Mouse (Mus musculus) forebrain, postnatal 0 days (tissue): ENCODE results near the gene Sgce. TPM values are rescaled to one million over a fixed set of nuclear protein-coding genes. Genes with fewer than 3 reads are reported as not detected.

Experiments
- ATAC-seq: fragments of 200-750 bp; cut with Nextera tagmentation; 2 replicates; pipeline ENCODE4 v1.8.0; 2017; ENCODE audit warnings: mild to moderate bottlenecking, moderate library complexity
- DNase-seq: peaks from one replicate; pipeline ENCODE4 v3.0.0-alpha.2; 2015
- H3K27ac ChIP-seq: fragments of 300-500 bp; sonication (generic); 2 replicates; pipeline ENCODE4 v1.5.1; 2014; ENCODE audit warnings: low read depth, mild to moderate bottlenecking, antibody characterized with exemption, low read length, moderate library complexity, mixed read lengths
- H3K27me3 ChIP-seq: fragments of 300-500 bp; sonication (generic); 2 replicates; pipeline ENCODE4 v1.6.1; 2014; ENCODE audit warnings: mild to moderate bottlenecking, low read length, mixed read lengths; ENCODE audit not compliant: insufficient read depth
- H3K36me3 ChIP-seq: fragments of 300-500 bp; sonication (generic); 2 replicates; pipeline ENCODE4 v1.6.1; 2014; ENCODE audit warnings: mild to moderate bottlenecking, moderate library complexity; ENCODE audit not compliant: insufficient read depth
- H3K4me1 ChIP-seq: fragments of 300-500 bp; sonication (generic); 2 replicates; pipeline ENCODE4 v1.6.1; 2014; ENCODE audit warnings: antibody characterized with exemption; ENCODE audit not compliant: insufficient read depth
- H3K4me2 ChIP-seq: fragments of 300-500 bp; sonication (generic); 2 replicates; pipeline ENCODE4 v1.6.1; 2014; ENCODE audit warnings: low read depth, mild to moderate bottlenecking, moderate library complexity
- H3K4me3 ChIP-seq: fragments of 300-500 bp; sonication (generic); 2 replicates; pipeline ENCODE4 v1.5.1; 2014; ENCODE audit warnings: low read depth, low read length, mixed read lengths
- H3K9ac ChIP-seq: fragments of 300-500 bp; sonication (generic); 2 replicates; pipeline ENCODE4 v1.6.1; 2014; ENCODE audit warnings: mild to moderate bottlenecking
- H3K9me3 ChIP-seq: fragments of 300-500 bp; sonication (generic); 2 replicates; pipeline ENCODE4 v1.6.1; 2016; ENCODE audit warnings: low read length
- CTCF ChIP-seq: sonication (generic); IDR thresholded peaks from 2 replicates; pipeline ENCODE4 v1.5.1; 2016; ENCODE audit warnings: antibody characterized with exemption, control low read depth, low read depth
- WGBS: fragments of 180-500 bp; shearing (Covaris S2); extraction: QIAGEN DNeasy Blood & Tissue Kit; methylation state at CpG from one replicate; pipeline ENCODE4 v1.1.7; 2014; 5-methylcytosine and 5-hydroxymethylcytosine counted together
- polyA plus RNA-seq: library from polyadenylated mRNA; unstranded; fragments of >200 nt; fragmentation: Nextera tagmentation; extraction: Ambion mirVana; gene quantifications from 2 replicates; pipeline ENCODE4 v1.2.1, GENCODE M21; 2015
- total RNA-seq: library from RNA; depleted of rRNA; stranded (reverse); fragments of >200 nt; gene quantifications from 2 replicates; pipeline ENCODE4 v1.2.3, GENCODE M21; 2014; rRNA removed

Sgce gene
- total and polyA plus RNA-seq, 2 experiments from 2014 or later, result 39.4 to 44.5 TPM

- Histone ChIP-seq H3K4me1 (no peaks in the 10 kb centered on the region), H3K9me3 (no peaks in the 10 kb centered on the region), H3K27me3 (no peaks in the 10 kb centered on the region), H3K9ac (no peak overlapping the region), H3K4me2 (no peak overlapping the region), H3K27ac (no peak overlapping the region), H3K36me3 (no peaks in the 10 kb centered on the region), H3K4me3 (no peak overlapping the region)
- DNase-seq (peak; percentile 34), ATAC-seq (peak; percentile 23; the same call in 1 of the 2 replicates)
- 0 out of 2 replicates have a peak, but pooled peaks have one; percentile 28 for TF ChIP-seq CTCF
- 76% methylated on average over 8 of the region's 8 CpGs for WGBS
Observed at GRCm38 (mm10) chr6:4652596-4653134, 94.3 kb downstream of the Sgce start.

- TF ChIP-seq CTCF, result no peak
- DNase-seq (no peak), ATAC-seq (no peak)
- H3K9ac ChIP-seq, result no peak overlapping the region
- no peaks in the 10 kb centered on the region for H3K36me3 ChIP-seq
- WGBS, result 84% methylated on average over 3 of the region's 3 CpGs
- H3K9me3 ChIP-seq, result no peaks in the 10 kb centered on the region
- H3K4me1 ChIP-seq, result no peaks in the 10 kb centered on the region
- no peak overlapping the region for H3K27ac ChIP-seq
- no peak overlapping the region for H3K4me2 ChIP-seq
- H3K4me3 ChIP-seq, result no peak overlapping the region
- H3K27me3 ChIP-seq, result no peaks in the 10 kb centered on the region
Observed at GRCm38 (mm10) chr6:4647351-4647750, 99.7 kb downstream of the Sgce start.

- H3K4me2 ChIP-seq, result no peak overlapping the region
Observed at GRCm38 (mm10) chr6:4642068-4642467, 104.9 kb downstream of the Sgce start.

GRCm38 (mm10) chr6:4634804-4635203, 112.2 kb downstream of the Sgce start:
- no peak overlapping the region for H3K9ac ChIP-seq
- H3K4me3 ChIP-seq, result no peak overlapping the region
- no peaks in the 10 kb centered on the region for H3K27me3 ChIP-seq
- ATAC-seq (no peak), DNase-seq (no peak)
- no peak overlapping the region for H3K4me2 ChIP-seq
- H3K36me3 ChIP-seq, result 0 out of 2 replicates have a peak, but pooled peaks cover 3% of the 10 kb centered on the region
- H3K27ac ChIP-seq, result no peak overlapping the region
- no peaks in the 10 kb centered on the region for H3K9me3 ChIP-seq
- WGBS, result 68% methylated on average over 1 of the region's 1 CpGs
- TF ChIP-seq CTCF, result no peak
- no peaks in the 10 kb centered on the region for H3K4me1 ChIP-seq

More at GRCm38 (mm10) chr6:4642068-4642467, 104.9 kb downstream of the Sgce start:
- WGBS, result 91% methylated on average over 7 of the region's 7 CpGs
- 0 out of 2 replicates have a peak, but pooled peaks cover 3% of the 10 kb centered on the region for H3K36me3 ChIP-seq
- ATAC-seq, result no peak
- no peaks in the 10 kb centered on the region for H3K9me3 ChIP-seq
- DNase-seq, result no peak
- no peaks in the 10 kb centered on the region for H3K27me3 ChIP-seq
- no peak for TF ChIP-seq CTCF
- no peak overlapping the region for H3K4me3 ChIP-seq
- H3K27ac ChIP-seq, result no peak overlapping the region
- H3K9ac ChIP-seq, result no peak overlapping the region
- H3K4me1 ChIP-seq, result no peaks in the 10 kb centered on the region

DNA sequence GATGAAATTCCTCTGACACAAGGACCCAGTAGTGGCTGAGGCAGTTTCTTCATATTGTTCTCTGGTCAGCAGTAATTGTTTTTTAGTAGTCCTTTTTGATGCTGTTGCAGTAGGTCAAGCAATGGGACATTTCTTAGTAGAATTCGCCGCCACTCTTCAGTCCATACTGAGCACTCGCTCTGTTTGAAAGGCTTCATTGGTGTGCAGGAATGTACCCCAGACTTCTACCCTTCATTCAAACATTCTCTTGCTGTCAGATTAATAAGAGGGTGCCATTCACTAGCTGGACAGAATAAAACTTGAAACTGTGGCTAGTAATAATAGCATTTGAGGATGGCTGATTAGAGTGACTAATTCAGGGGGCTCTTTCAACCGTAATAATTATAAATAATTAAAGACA, 113.8 kb downstream of the Sgce start:
- H3K4me2 ChIP-seq, result no peak overlapping the region
- ATAC-seq (no peak), DNase-seq (no peak)
- no peak overlapping the region for H3K4me3 ChIP-seq
- H3K36me3 ChIP-seq, result 0 out of 2 replicates have a peak, but pooled peaks cover 3% of the 10 kb centered on the region
- WGBS, result 36% methylated on average over 4 of the region's 4 CpGs
- no peak overlapping the region for H3K27ac ChIP-seq
- no peaks in the 10 kb centered on the region for H3K4me1 ChIP-seq
- H3K27me3 ChIP-seq, result no peaks in the 10 kb centered on the region
- no peak overlapping the region for H3K9ac ChIP-seq
- no peak for TF ChIP-seq CTCF
- no peaks in the 10 kb centered on the region for H3K9me3 ChIP-seq

DNA sequence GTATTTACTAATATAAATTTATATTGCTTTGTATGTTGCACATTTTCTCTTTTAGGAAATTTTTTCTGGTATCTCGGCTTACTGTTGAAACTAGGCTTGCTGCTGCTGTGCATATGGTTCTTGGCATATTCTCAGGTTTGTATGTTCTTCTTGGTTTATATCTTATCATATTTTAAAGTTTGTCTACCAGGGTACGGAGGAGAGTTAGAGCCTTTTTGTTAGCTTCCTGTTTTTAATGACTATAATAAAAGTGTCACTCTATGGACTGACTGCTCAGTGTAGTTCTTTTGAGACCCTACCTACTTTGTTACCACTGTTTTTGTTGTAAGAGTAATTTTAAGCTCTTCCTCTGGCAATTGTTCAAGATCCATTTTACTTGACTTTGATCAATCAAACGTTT, 115.5 kb downstream of the Sgce start:
- ATAC-seq (no peak), DNase-seq (no peak)
- no peaks in the 10 kb centered on the region for H3K27me3 ChIP-seq
- WGBS, result 45% methylated on average over 3 of the region's 3 CpGs
- no peak overlapping the region for H3K9ac ChIP-seq
- no peak overlapping the region for H3K27ac ChIP-seq
- H3K4me2 ChIP-seq, result no peak overlapping the region
- H3K9me3 ChIP-seq, result no peaks in the 10 kb centered on the region
- H3K4me1 ChIP-seq, result no peaks in the 10 kb centered on the region
- H3K36me3 ChIP-seq, result no peaks in the 10 kb centered on the region
- H3K4me3 ChIP-seq, result no peak overlapping the region
- TF ChIP-seq CTCF, result no peak

Other genes starting within 250 kb of the Sgce start
- gene Col1a2, start 242.4 kb downstream of the Sgce start, total RNA-seq, result 62.9 and 255 TPM in 2 replicates
- 39.6 and 43.2 TPM in 2 replicates for gene Col1a2, start 242.4 kb downstream of the Sgce start, polyA plus RNA-seq
- gene Casd1, start 146.4 kb downstream of the Sgce start, total RNA-seq, result 77.9 and 90.3 TPM in 2 replicates
- 27.0 and 38.7 TPM in 2 replicates for gene Casd1, start 146.4 kb downstream of the Sgce start, polyA plus RNA-seq
- gene Peg10, start 99 bp upstream of the Sgce start, total RNA-seq, result 25.2 and 72.5 TPM in 2 replicates
- gene Peg10, start 99 bp upstream of the Sgce start, polyA plus RNA-seq, result 1.8 and 3.5 TPM in 2 replicates
- gene Ppp1r9a, start 155.7 kb upstream of the Sgce start, total RNA-seq, result 59.1 and 85.5 TPM in 2 replicates
- gene Ppp1r9a, start 155.7 kb upstream of the Sgce start, polyA plus RNA-seq, result 19.3 and 39.1 TPM in 2 replicates